Mouse (Mus musculus) urinary bladder, adult 18-20 months (tissue): ENCODE measurements around the gene Krt78.
A peak's percentile ranks its signal among the peaks of the same experiment; 100 is the strongest.

Experiments used
- DNase-seq, 2 experiments: peaks; one replicate each; pipeline ENCODE4 v3.0.0; 2022; ENCODE audit warnings: low spot score in 2 of 2, mixed read lengths in 2 of 2

Krt78 gene

GRCm38 (mm10) chr15:101973414-101974077, 19.5 kb upstream of the Krt78 start:
- DNase-seq = peak; percentile 90 to 99

GRCm38 (mm10) chr15:101970536-101970935, 16.4 kb upstream of the Krt78 start:
- peak in 1 of 2 experiments; percentile 47 for DNase-seq

GRCm38 (mm10) chr15:101966808-101967207, 12.7 kb upstream of the Krt78 start:
- DNase-seq = peak; percentile 57 to 80

- no peak for DNase-seq
Measured at GRCm38 (mm10) chr15:101958891-101959290, 4.8 kb upstream of the Krt78 start.

GRCm38 (mm10) chr15:101952733-101953474, 1.2 kb downstream of the Krt78 start:
- DNase-seq = peak; percentile 55 to 57

GRCm38 (mm10) chr15:101945430-101945829, 8.7 kb downstream of the Krt78 start:
- no peak for DNase-seq

GRCm38 (mm10) chr15:101941948-101942347, 12.1 kb downstream of the Krt78 start:
- peak; percentile 50 to 53 for DNase-seq

GRCm38 (mm10) chr15:101940274-101940829, 13.7 kb downstream of the Krt78 start, which contains the start of gene Krt79:
Gene Krt79, minus strand, starts transcription at chr15:101940324.
- DNase-seq = no peak

GRCm38 (mm10) chr15:101938600-101939308, 15.3 kb downstream of the Krt78 start:
- peak; percentile 38 to 64 for DNase-seq

- DNase-seq = no peak
Measured at GRCm38 (mm10) chr15:101933024-101933423, 21.1 kb downstream of the Krt78 start.

GRCm38 (mm10) chr15:101929666-101930065, 24.4 kb downstream of the Krt78 start:
- DNase-seq = peak; percentile 70 to 78

- DNase-seq = peak in 1 of 2 experiments; percentile 35
Measured at GRCm38 (mm10) chr15:101929087-101929486, 25.0 kb downstream of the Krt78 start.

GRCm38 (mm10) chr15:101927340-101928080, 26.6 kb downstream of the Krt78 start:
- peak; percentile 31 to 54 for DNase-seq

- DNase-seq = no peak
Measured at GRCm38 (mm10) chr15:101925041-101925440, 29.0 kb downstream of the Krt78 start.

GRCm38 (mm10) chr15:101924635-101925034, 29.5 kb downstream of the Krt78 start, which contains the start of gene Krt4:
Gene Krt4, minus strand, starts transcription at chr15:101924735.
- no peak for DNase-seq

GRCm38 (mm10) chr15:101922296-101922695, 31.8 kb downstream of the Krt78 start:
- DNase-seq = no peak

- DNase-seq = no peak
Measured at GRCm38 (mm10) chr15:101916072-101916471, 38.0 kb downstream of the Krt78 start.

GRCm38 (mm10) chr15:101904849-101905248, 49.2 kb downstream of the Krt78 start:
- no peak for DNase-seq

GRCm38 (mm10) chr15:101902171-101903149, 51.6 kb downstream of the Krt78 start:
- peak in 1 of 2 experiments; percentile 29 for DNase-seq
